Mouse (Mus musculus) lung, postnatal 36 days (tissue): ENCODE results near the gene Prl3c1.
"Not testable (repeated sequence)": the region's sequence is repeated elsewhere in the genome, so short reads cannot be mapped to it uniquely, and the experiment has no call there.

Experiments used
- DNase-seq: peaks from one replicate; pipeline ENCODE4 v3.0.0; 2022; ENCODE audit warnings: mixed read lengths

Gene Prl3c1

GRCm38 (mm10) chr13:27196359-27196758 lies at the start of gene Prl3c1:
Gene Prl3c1 (plus strand): TSS chr13:27196659.
- DNase-seq = no peak

GRCm38 (mm10) chr13:27148264-27148663 lies 48.2 kb upstream of the Prl3c1 start:
- DNase-seq = no peak

GRCm38 (mm10) chr13:27156490-27156889 lies 40.0 kb upstream of the Prl3c1 start, which contains the start of gene Prl3d3:
Gene Prl3d3 (plus strand): TSS chr13:27156790.
- not testable (repeated sequence) for DNase-seq

GRCm38 (mm10) chr13:27241547-27241946 lies 45.1 kb downstream of the Prl3c1 start, which contains the start of gene Prl3b1:
Gene Prl3b1 (plus strand): TSS chr13:27241847.
- no peak for DNase-seq
